In the genomic region with DNA sequence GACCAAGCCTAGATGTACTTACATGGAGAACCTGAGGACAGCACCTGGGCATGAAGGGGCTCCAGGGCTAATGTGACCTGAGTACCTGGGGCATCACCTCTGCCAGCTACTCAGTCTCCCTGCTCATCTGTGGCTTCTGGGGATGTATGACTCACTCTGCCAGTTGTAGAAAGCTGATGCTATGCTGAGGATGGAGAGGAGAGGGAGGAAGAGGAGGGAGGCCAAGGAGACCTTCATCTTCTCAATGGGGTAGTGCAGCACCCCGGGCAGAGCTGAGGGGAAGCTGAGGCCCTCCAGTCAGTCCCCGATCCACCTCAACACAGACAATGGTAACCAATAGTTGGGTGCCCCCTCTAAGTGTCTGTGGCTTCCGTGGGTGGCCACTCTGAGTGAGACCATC, we compare ENCODE assay signal across 34 mouse cellular contexts. TPM values are rescaled to one million over a fixed set of nuclear protein-coding genes. Genes with fewer than 3 reads are reported as not detected.
DNase-seq lines count a peak whose midpoint lies in the region; ATAC-seq and TF ChIP-seq lines count a peak whose summit lies in the region.
"Had no signal": no experiment of that assay in that cellular context is flagged by ENCODE, and none has a peak within 500 bp of the region (broad histone marks: within the 10 kb centered on the region; RNA-seq: fewer than 3 reads in every experiment).

No protein-coding gene starts in this region.

- peak; percentile 79 for DNase-seq in heart, adult 11 months
- no peak for DNase-seq in heart, postnatal 10 days
- DNase-seq in midbrain, embryonic 11.5 days (ENCODE audit: low spot score, missing footprints): peak; percentile 21
- no peak for DNase-seq in layer of hippocampus, adult 2 months (ENCODE audit: low spot score in 2 of 2)
- DNase-seq: adrenal gland, adult 2 months; B cell, adult 2 months; cerebellum, adult 11 months; cerebellum, adult 2 months; cerebellum, adult 9-11 months; cerebellum, postnatal 25 days; embryo, embryonic 11 days; gastrocnemius, postnatal 25 days; heart, postnatal 36 days had no signal

- no peak for TF ChIP-seq CTCF in layer of hippocampus, adult 2 months (conservative IDR thresholded peaks at IDR 0.05)

- no peak for ATAC-seq in midbrain, embryonic 11.5 days (ENCODE audit: low FRiP score)
- ATAC-seq in midbrain, embryonic 16.5 days: no peak
- 0 out of 2 replicates have a peak, but pooled peaks have one; percentile 7 for ATAC-seq in monocyte, adult 5-6 weeks (replicated peaks; ENCODE audit: insufficient number of reproducible peaks, low FRiP score, low TSS enrichment, poor library complexity, severe bottlenecking)
- ATAC-seq: forebrain, embryonic 15.5 days; hindbrain, embryonic 16.5 days had no signal

- H3K4me2 ChIP-seq in midbrain, embryonic 11.5 days: no peak overlapping the region
- no peak overlapping the region for H3K4me2 ChIP-seq in midbrain, embryonic 16.5 days (ENCODE audit: low read length)
- H3K4me2 ChIP-seq: embryonic facial prominence, embryonic 13.5 days; forebrain, embryonic 12.5 days; forebrain, embryonic 15.5 days; heart, embryonic 11.5 days; hindbrain, embryonic 13.5 days had no signal

- H3K9ac ChIP-seq in midbrain, embryonic 11.5 days (ENCODE audit: low read length): no peak overlapping the region
- no peak overlapping the region for H3K9ac ChIP-seq in midbrain, embryonic 16.5 days (ENCODE audit: low read depth, low read length)
- H3K9ac ChIP-seq: embryonic facial prominence, embryonic 13.5 days; forebrain, embryonic 12.5 days; forebrain, embryonic 15.5 days; hindbrain, embryonic 13.5 days had no signal

- intact Hi-C loops in heart, postnatal 10 days (cut with DNase I): no loop called here

- H3K4me3 ChIP-seq in midbrain, embryonic 11.5 days (ENCODE audit: low read depth, low read length): no peak overlapping the region
- H3K4me3 ChIP-seq in midbrain, embryonic 16.5 days (ENCODE audit: low read depth, low read length): no peak overlapping the region
- H3K4me3 ChIP-seq in layer of hippocampus, adult 2 months: no peak overlapping the region
- H3K4me3 ChIP-seq: embryonic facial prominence, embryonic 10.5 days; embryonic facial prominence, embryonic 13.5 days; erythroblast, embryonic 14.5 days; forebrain, embryonic 12.5 days; forebrain, embryonic 15.5 days; hindbrain, embryonic 10.5 days; hindbrain, embryonic 13.5 days had no signal

- H3K36me3 ChIP-seq in midbrain, embryonic 11.5 days (ENCODE audit: control insufficient read depth, insufficient read depth, low read length): no peaks in the 10 kb centered on the region
- H3K36me3 ChIP-seq in midbrain, embryonic 16.5 days (ENCODE audit: control insufficient read depth, insufficient read depth, low read length): no peaks in the 10 kb centered on the region
- H3K36me3 ChIP-seq: embryonic facial prominence, embryonic 10.5 days; embryonic facial prominence, embryonic 13.5 days; forebrain, embryonic 12.5 days; forebrain, embryonic 15.5 days; G1E; hindbrain, embryonic 10.5 days; hindbrain, embryonic 13.5 days had no signal

- no peaks in the 10 kb centered on the region for H3K4me1 ChIP-seq in midbrain, embryonic 11.5 days (ENCODE audit: control insufficient read depth, insufficient read depth, low read length)
- H3K4me1 ChIP-seq in midbrain, embryonic 16.5 days (ENCODE audit: control insufficient read depth, insufficient read depth, low read length): no peaks in the 10 kb centered on the region
- H3K4me1 ChIP-seq: embryonic facial prominence, embryonic 10.5 days; embryonic facial prominence, embryonic 13.5 days; forebrain, embryonic 12.5 days; forebrain, embryonic 15.5 days; hindbrain, embryonic 10.5 days; hindbrain, embryonic 13.5 days had no signal

- 93% methylated on average over 3 of the region's 3 CpGs for WGBS in midbrain, embryonic 11.5 days
- 94% methylated on average over 3 of the region's 3 CpGs for WGBS in midbrain, embryonic 16.5 days

- H3K9me3 ChIP-seq in midbrain, embryonic 11.5 days (ENCODE audit: control insufficient read depth, low read length): no peaks in the 10 kb centered on the region
- no peaks in the 10 kb centered on the region for H3K9me3 ChIP-seq in midbrain, embryonic 16.5 days (replicated peaks; ENCODE audit: control insufficient read depth, low read length, poor library complexity, severe bottlenecking)
- H3K9me3 ChIP-seq: embryonic facial prominence, embryonic 10.5 days; embryonic facial prominence, embryonic 13.5 days; forebrain, embryonic 12.5 days; forebrain, embryonic 15.5 days; G1E; hindbrain, embryonic 10.5 days; hindbrain, embryonic 13.5 days had no signal

- no peaks in the 10 kb centered on the region for H3K27me3 ChIP-seq in midbrain, embryonic 11.5 days (ENCODE audit: control insufficient read depth, insufficient read depth, low read length)
- H3K27me3 ChIP-seq in midbrain, embryonic 16.5 days (ENCODE audit: control insufficient read depth, insufficient read depth, low read depth, low read length): no peaks in the 10 kb centered on the region
- H3K27me3 ChIP-seq: embryonic facial prominence, embryonic 13.5 days; forebrain, embryonic 12.5 days; forebrain, embryonic 15.5 days; hindbrain, embryonic 13.5 days had no signal

- H3K27ac ChIP-seq in midbrain, embryonic 11.5 days (ENCODE audit: low read depth, low read length): no peak overlapping the region
- H3K27ac ChIP-seq in midbrain, embryonic 16.5 days (ENCODE audit: low read length): no peak overlapping the region
- no peak overlapping the region for H3K27ac ChIP-seq in layer of hippocampus, adult 2 months
- H3K27ac ChIP-seq: embryonic facial prominence, embryonic 10.5 days; embryonic facial prominence, embryonic 13.5 days; forebrain, embryonic 12.5 days; forebrain, embryonic 15.5 days; hindbrain, embryonic 10.5 days; hindbrain, embryonic 13.5 days had no signal

RNA-seq across cellular contexts. Expression of gene Ccl9, which starts 9.7 kb away (rescaled TPM):
- 1 to 10 TPM; 2.9 to 5.3 TPM for total RNA-seq in heart, postnatal 10 days (2021)
- 1.5 and 2.8 TPM in 2 replicates for polyA plus RNA-seq in midbrain, embryonic 11.5 days (2014; fragmentation: Nextera tagmentation; extraction: Ambion mirVana)
- polyA plus RNA-seq in midbrain, embryonic 16.5 days (2015; fragmentation: Nextera tagmentation; extraction: Ambion mirVana): 1.1 and 1.5 TPM in 2 replicates
- 98.1 to 442 TPM (median 354 TPM) in 3 replicates for total RNA-seq in monocyte, adult 5-6 weeks (2017)
- 1 to 10 TPM; 4.5 to 4.8 TPM for total RNA-seq in layer of hippocampus, adult 2 months (2021)
- polyA plus RNA-seq: erythroblast, embryonic 14.5 days had no signal

RNA-seq across cellular contexts. Expression of gene Ccl6, which starts 24.1 kb away (rescaled TPM):
- total RNA-seq in heart, postnatal 10 days (2021): 1 to 10 TPM; 3.0 to 4.5 TPM
- polyA plus RNA-seq in midbrain, embryonic 11.5 days (2014; fragmentation: Nextera tagmentation; extraction: Ambion mirVana): 1.9 and 2.1 TPM in 2 replicates
- 0.88 and 2.0 TPM in 2 replicates for polyA plus RNA-seq in midbrain, embryonic 16.5 days (2015; fragmentation: Nextera tagmentation; extraction: Ambion mirVana)
- total RNA-seq in monocyte, adult 5-6 weeks (2017): 235 to 1,319 TPM (median 1,123 TPM) in 3 replicates
- 1 to 10 TPM; 1.1 to 1.4 TPM for total RNA-seq in layer of hippocampus, adult 2 months (2021)
- polyA plus RNA-seq: erythroblast, embryonic 14.5 days had no signal

RNA-seq across cellular contexts. Expression of gene Ccl5, which starts 38.5 kb away (rescaled TPM):
- not detected for total RNA-seq in heart, postnatal 10 days (2021)
- not detected in 2 replicates for polyA plus RNA-seq in midbrain, embryonic 11.5 days (2014; fragmentation: Nextera tagmentation; extraction: Ambion mirVana)
- polyA plus RNA-seq in midbrain, embryonic 16.5 days (2015; fragmentation: Nextera tagmentation; extraction: Ambion mirVana): not detected in 2 replicates
- 781 to 2,479 TPM (median 803 TPM) in 3 replicates for total RNA-seq in monocyte, adult 5-6 weeks (2017)
- total RNA-seq in layer of hippocampus, adult 2 months (2021): not detected
- total RNA-seq: adrenal gland, postnatal 14 days; gastrocnemius, adult 8-10 months; gastrocnemius, postnatal 25 days had no signal
- polyA plus RNA-seq: embryonic facial prominence, embryonic 10.5 days; embryonic facial prominence, embryonic 13.5 days; erythroblast, embryonic 14.5 days; forebrain, embryonic 12.5 days; forebrain, embryonic 15.5 days; G1E; heart, embryonic 11.5 days; hindbrain, embryonic 10.5 days; hindbrain, embryonic 13.5 days had no signal

RNA-seq across cellular contexts. Expression of gene Heatr9, which starts 46.8 kb away (rescaled TPM):
- total RNA-seq in heart, postnatal 10 days (2021): not detected
- not detected in 2 replicates for polyA plus RNA-seq in midbrain, embryonic 11.5 days (2014; fragmentation: Nextera tagmentation; extraction: Ambion mirVana)
- polyA plus RNA-seq in midbrain, embryonic 16.5 days (2015; fragmentation: Nextera tagmentation; extraction: Ambion mirVana): not detected in 2 replicates
- 7.9 to 25.0 TPM (median 9.1 TPM) in 3 replicates for total RNA-seq in monocyte, adult 5-6 weeks (2017)
- total RNA-seq in layer of hippocampus, adult 2 months (2021): not detected
- total RNA-seq: adrenal gland, adult 2 months; adrenal gland, postnatal 14 days; adrenal gland, postnatal 4 days; CH12.LX; G1E; gastrocnemius, adult 8-10 months; gastrocnemius, postnatal 25 days; heart, adult 8-10 months; heart, postnatal 36 days had no signal
- polyA plus RNA-seq: adrenal gland, adult 2 months; cerebellum, adult 2 months; cortical plate, adult 2 months; embryonic facial prominence, embryonic 10.5 days; embryonic facial prominence, embryonic 13.5 days; erythroblast, embryonic 14.5 days; forebrain, embryonic 15.5 days; G1E; gonadal fat pad, adult 2 months; heart, embryonic 11.5 days; heart, embryonic 14.5 days; heart, postnatal 0 days; hindbrain, embryonic 13.5 days; hindbrain, embryonic 16.5 days had no signal

Comparison
In these comparisons a context has a peak if more than half of its experiments do, and no peak if none do; other contexts are left out.
1. DNase-seq: peak in heart, adult 11 months (single experiment) and midbrain, embryonic 11.5 days (single experiment); none in heart, postnatal 10 days (0 of 2) and layer of hippocampus, adult 2 months (0 of 2).
2. RNA of gene Ccl9, which starts 9.7 kb away (total RNA-seq): 98.1 to 442 TPM in monocyte, adult 5-6 weeks; 2.9 to 5.3 TPM in heart, postnatal 10 days and 4.5 to 4.8 TPM in layer of hippocampus, adult 2 months; every median in the first group is over 10 times any median in the second.
3. RNA of gene Ccl6, which starts 24.1 kb away (total RNA-seq): 235 to 1,319 TPM in monocyte, adult 5-6 weeks; 3.0 to 4.5 TPM in heart, postnatal 10 days and 1.1 to 1.4 TPM in layer of hippocampus, adult 2 months; every median in the first group is over 10 times any median in the second.
4. RNA of gene Ccl5, which starts 38.5 kb away (total RNA-seq): 781 to 2,479 TPM in monocyte, adult 5-6 weeks; not detected in heart, postnatal 10 days and not detected in layer of hippocampus, adult 2 months; every median in the first group is over 100 times any median in the second.